Comparison of ENCODE assay signal across 29 mouse cellular contexts in the genomic region with DNA sequence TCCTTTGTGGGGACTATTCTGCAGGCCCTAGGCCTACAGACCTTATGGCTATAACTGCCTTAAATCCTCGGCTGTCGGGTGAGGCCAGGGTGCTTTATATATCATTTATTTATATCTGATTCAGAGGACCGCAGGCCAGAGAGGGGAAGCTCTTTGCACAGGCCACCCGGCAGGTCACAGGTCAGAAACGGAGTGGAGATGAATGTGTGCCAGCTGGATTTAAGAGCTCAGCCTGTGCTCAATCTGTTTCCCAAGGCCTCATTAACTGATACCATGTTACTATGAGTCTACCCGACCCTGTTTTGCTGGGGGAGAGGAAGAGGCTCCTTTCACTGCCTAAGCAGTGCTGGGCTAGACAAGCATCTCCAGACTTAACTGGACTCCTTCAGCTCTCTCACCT. TPM values are rescaled to one million over a fixed set of nuclear protein-coding genes. Genes with fewer than 3 reads are reported as not detected.
"Had no signal": no experiment of that assay in that cellular context is flagged by ENCODE, and none has a peak within 500 bp of the region (broad histone marks: within the 10 kb centered on the region; RNA-seq: fewer than 3 reads in every experiment).

No protein-coding gene starts in this region.

- H3K9me3 ChIP-seq: limb, embryonic 10.5 days; limb, embryonic 13.5 days; liver, embryonic 12.5 days; liver, embryonic 15.5 days; lung, embryonic 15.5 days; megakaryocyte, embryonic 14.5 days; midbrain, embryonic 15.5 days; neural tube, embryonic 12.5 days; neural tube, embryonic 15.5 days; stomach, embryonic 15.5 days had no signal

- DNase-seq: kidney, adult 2 months; kidney, postnatal 25 days; layer of hippocampus, adult 9-11 months; liver; retina, postnatal 1 day; right cerebral cortex, postnatal 25 days; spleen, adult 18-20 months; thymus, postnatal 36 days had no signal

- H3K9ac ChIP-seq: limb, embryonic 13.5 days; liver, embryonic 12.5 days; liver, embryonic 15.5 days; lung, embryonic 15.5 days; midbrain, embryonic 15.5 days; neural tube, embryonic 12.5 days; neural tube, embryonic 15.5 days; stomach, embryonic 15.5 days had no signal

- H3K27me3 ChIP-seq: limb, embryonic 13.5 days; liver, embryonic 12.5 days; liver, embryonic 15.5 days; lung, embryonic 15.5 days; megakaryocyte, embryonic 14.5 days; midbrain, embryonic 15.5 days; neural tube, embryonic 12.5 days; neural tube, embryonic 15.5 days; stomach, embryonic 15.5 days had no signal

- H3K36me3 ChIP-seq: midbrain, embryonic 15.5 days; neural tube, embryonic 15.5 days had no signal

- ATAC-seq: intestine, postnatal 0 days; liver, embryonic 12.5 days; midbrain, embryonic 15.5 days had no signal

- H3K4me2 ChIP-seq: limb, embryonic 13.5 days; liver, embryonic 12.5 days; liver, embryonic 15.5 days; lung, embryonic 15.5 days; midbrain, embryonic 11.5 days; midbrain, embryonic 15.5 days; neural tube, embryonic 12.5 days; neural tube, embryonic 15.5 days; stomach, embryonic 15.5 days had no signal

- H3K4me3 ChIP-seq: layer of hippocampus, adult 2 months; limb, embryonic 10.5 days; limb, embryonic 13.5 days; liver, embryonic 12.5 days; liver, embryonic 15.5 days; lung, embryonic 15.5 days; megakaryocyte, embryonic 14.5 days; midbrain, embryonic 15.5 days; neural tube, embryonic 12.5 days; neural tube, embryonic 15.5 days; stomach, embryonic 15.5 days had no signal

- H3K27ac ChIP-seq: kidney, postnatal 0 days; layer of hippocampus, adult 2 months; limb, embryonic 10.5 days; limb, embryonic 13.5 days; liver, embryonic 12.5 days; liver, embryonic 15.5 days; lung, embryonic 15.5 days; midbrain, embryonic 15.5 days; neural tube, embryonic 12.5 days; neural tube, embryonic 15.5 days; stomach, embryonic 15.5 days had no signal

RNA-seq across cellular contexts. Expression of gene Thap8, which starts 5.5 kb away (rescaled TPM):
- polyA plus RNA-seq: kidney, adult 2 months; large intestine, adult 2 months; liver, embryonic 12.5 days had no signal

RNA-seq across cellular contexts. Expression of gene Ovol3, which starts 38.9 kb away (rescaled TPM):
- total RNA-seq: layer of hippocampus, adult 2 months; layer of hippocampus, postnatal 25 days; left cerebral cortex, adult 18-20 months; left cerebral cortex, postnatal 25 days had no signal
- polyA plus RNA-seq: intestine, embryonic 14.5 days; intestine, postnatal 0 days; kidney, embryonic 14.5 days; kidney, postnatal 0 days; large intestine, adult 2 months; limb, embryonic 10.5 days; liver, embryonic 12.5 days; liver, embryonic 15.5 days; lung, embryonic 15.5 days; midbrain, embryonic 11.5 days; midbrain, embryonic 15.5 days; neural tube, embryonic 12.5 days; neural tube, embryonic 15.5 days; stomach, embryonic 15.5 days; urinary bladder, adult 2 months had no signal
